Mouse (Mus musculus): ENCODE measurements around the gene Gm3099.
"Not testable (repeated sequence)": the region's sequence is repeated elsewhere in the genome, so short reads cannot be mapped to it uniquely, and the experiment has no call there.

The Gm3099 gene

GRCm38 (mm10) chr14:3998094-3998493, at the start of gene Gm3099:
Gene Gm3099 (plus strand): TSS chr14:3998394.
- DNase-seq (ENCODE audit: low spot score in 2 of 2): not testable (repeated sequence)

GRCm38 (mm10) chr14:3963247-3963646, 34.9 kb upstream of the Gm3099 start, which contains the start of gene Gm3095:
Gene Gm3095 (plus strand): TSS chr14:3963547.
- DNase-seq (ENCODE audit: low spot score in 2 of 2): not testable (repeated sequence)

- DNase-seq (ENCODE audit: low spot score in 2 of 2): not testable (repeated sequence)
These were observed 25.4 kb downstream of the Gm3099 start, which contains the start of gene Gm5796 for GRCm38 (mm10) chr14:4023641-4024040. Gene Gm5796 (plus strand): TSS chr14:4023941.

All from left cerebral cortex, adult 9 months (tissue).